Mouse (Mus musculus): ENCODE measurements around the gene Pafah1b1. TPM values are rescaled to one million over a fixed set of nuclear protein-coding genes. Genes with fewer than 3 reads are reported as not detected.

Pafah1b1 gene
- total RNA-seq, 2 experiments from 2014 or later = 35.1 to 54.1 TPM

DNA sequence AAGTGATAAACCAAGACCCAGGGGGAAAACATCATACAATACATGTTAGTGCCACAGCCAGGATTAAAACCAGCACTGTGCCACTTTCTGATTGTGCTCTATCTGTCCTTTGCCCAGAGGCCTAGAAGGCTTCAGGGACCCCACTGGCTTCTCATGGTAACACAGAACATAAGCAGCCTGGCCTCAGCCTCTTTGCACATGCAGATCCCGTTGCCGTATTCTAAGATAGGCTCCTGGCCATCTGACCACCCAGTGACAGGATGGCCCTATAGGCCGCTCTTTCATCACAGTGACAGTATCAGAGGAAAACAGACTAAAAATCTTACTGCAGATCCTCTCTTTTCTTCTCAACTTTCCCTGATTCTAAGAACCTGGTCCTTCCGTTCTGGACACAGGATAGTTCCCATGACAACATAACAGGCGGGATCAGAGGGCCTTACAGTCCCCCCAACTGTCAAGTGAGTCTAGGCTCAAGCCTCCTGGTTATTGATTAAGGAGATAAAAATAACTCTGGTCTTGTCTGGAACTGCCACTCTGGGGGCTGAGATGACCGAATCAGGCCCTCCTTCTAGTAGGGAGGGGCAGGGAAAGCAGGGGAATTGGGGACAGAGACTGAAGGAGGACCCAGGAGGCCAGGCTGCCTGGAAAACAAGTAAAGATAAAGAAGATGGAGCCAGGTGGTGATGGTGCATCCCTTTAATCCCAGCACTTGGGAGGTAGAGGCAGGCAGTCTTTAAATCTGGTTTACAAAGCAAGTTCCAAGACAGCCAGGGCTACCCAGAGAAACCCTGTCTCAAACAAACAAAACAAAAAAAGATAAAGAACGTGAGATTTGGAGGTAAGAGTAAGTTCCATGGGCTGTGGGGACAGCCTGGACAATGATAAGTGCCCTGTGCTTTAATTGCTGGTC, 92.3 kb downstream of the Pafah1b1 start:
- no peak for ATAC-seq (replicated peaks; ENCODE audit: poor library complexity, severe bottlenecking)

DNA sequence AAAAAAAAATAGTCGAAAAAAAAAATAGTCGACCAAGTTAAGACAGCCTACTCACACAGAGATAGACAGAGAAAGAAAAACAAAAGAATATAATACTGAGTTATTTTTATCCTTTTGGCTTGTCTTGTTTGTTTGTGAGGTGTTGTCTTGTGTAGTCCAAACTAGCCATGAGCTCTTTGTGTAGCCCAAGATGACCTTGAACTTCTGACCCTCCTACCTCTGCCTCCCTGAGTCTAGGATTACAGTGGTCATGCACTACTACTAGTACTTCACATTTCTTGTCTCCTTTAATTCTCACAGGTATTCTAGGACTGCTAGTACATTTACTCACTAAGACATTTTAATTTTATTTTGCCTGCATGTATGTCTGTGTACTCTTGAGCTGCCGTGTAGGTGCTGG, 97.0 kb downstream of the Pafah1b1 start:
- ATAC-seq (replicated peaks; ENCODE audit: poor library complexity, severe bottlenecking) = no peak

DNA sequence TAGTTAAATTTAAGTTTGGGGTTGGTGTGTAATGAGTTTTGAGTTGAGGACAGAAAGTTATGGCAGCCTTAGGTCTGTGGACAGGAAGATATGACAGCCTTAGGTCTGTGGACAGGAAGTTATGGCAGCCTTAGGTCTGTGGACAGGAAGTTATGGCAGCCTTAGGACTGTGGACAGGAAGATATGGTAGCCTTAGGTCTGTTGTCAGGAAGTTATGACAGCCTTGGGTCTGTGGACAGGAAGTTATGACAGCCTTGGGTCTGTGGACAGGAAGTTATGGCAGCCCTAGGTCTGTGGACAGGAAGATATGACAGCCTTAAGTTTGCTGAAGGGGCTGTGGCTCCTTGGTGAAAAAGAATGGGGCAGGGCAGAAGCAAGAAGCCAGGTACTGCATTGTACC, 99.1 kb downstream of the Pafah1b1 start:
- ATAC-seq (replicated peaks; ENCODE audit: poor library complexity, severe bottlenecking) = peak; percentile 86

Other genes starting within 250 kb of the Pafah1b1 start
- gene Rap1gap2, start 113.8 kb downstream of the Pafah1b1 start, total RNA-seq (2014; fragmentation: Nextera tagmentation) = 1.1 and 3.2 TPM in 2 replicates
- gene Rap1gap2, start 113.8 kb downstream of the Pafah1b1 start, total RNA-seq (2017) = 0.78 and 0.82 TPM in 2 replicates
- gene Ccdc92b, start 105.1 kb downstream of the Pafah1b1 start, total RNA-seq (2014; fragmentation: Nextera tagmentation) = not detected in 2 replicates
- not detected in 2 replicates for gene Ccdc92b, start 105.1 kb downstream of the Pafah1b1 start, total RNA-seq (2017)
- 63.8 and 74.4 TPM in 2 replicates for gene Cluh, start 75.2 kb downstream of the Pafah1b1 start, total RNA-seq (2014; fragmentation: Nextera tagmentation)
- 32.1 and 35.3 TPM in 2 replicates for gene Cluh, start 75.2 kb downstream of the Pafah1b1 start, total RNA-seq (2017)
- 16.2 and 18.0 TPM in 2 replicates for gene Mettl16, start 46.2 kb upstream of the Pafah1b1 start, total RNA-seq (2014; fragmentation: Nextera tagmentation)
- gene Mettl16, start 46.2 kb upstream of the Pafah1b1 start, total RNA-seq (2017) = 43.8 and 47.0 TPM in 2 replicates
- gene Mnt, start 106.2 kb upstream of the Pafah1b1 start, total RNA-seq (2014; fragmentation: Nextera tagmentation) = 14.4 and 20.2 TPM in 2 replicates
- 5.3 and 6.0 TPM in 2 replicates for gene Mnt, start 106.2 kb upstream of the Pafah1b1 start, total RNA-seq (2017)
- gene Sgsm2, start 172.4 kb upstream of the Pafah1b1 start, total RNA-seq (2014; fragmentation: Nextera tagmentation) = 6.7 and 8.9 TPM in 2 replicates
- 2.8 and 3.0 TPM in 2 replicates for gene Sgsm2, start 172.4 kb upstream of the Pafah1b1 start, total RNA-seq (2017)
- 52.4 and 58.6 TPM in 2 replicates for gene Tsr1, start 173.4 kb upstream of the Pafah1b1 start, total RNA-seq (2014; fragmentation: Nextera tagmentation)
- 87.9 and 96.7 TPM in 2 replicates for gene Tsr1, start 173.4 kb upstream of the Pafah1b1 start, total RNA-seq (2017)
- gene Smg6, start 201.2 kb upstream of the Pafah1b1 start, total RNA-seq (2014; fragmentation: Nextera tagmentation) = 26.8 and 26.9 TPM in 2 replicates
- gene Smg6, start 201.2 kb upstream of the Pafah1b1 start, total RNA-seq (2017) = 24.3 and 26.1 TPM in 2 replicates
- gene Srr, start 201.3 kb upstream of the Pafah1b1 start, total RNA-seq (2014; fragmentation: Nextera tagmentation) = 5.6 and 16.8 TPM in 2 replicates
- 3.2 and 10.2 TPM in 2 replicates for gene Srr, start 201.3 kb upstream of the Pafah1b1 start, total RNA-seq (2017)